Mouse (Mus musculus) embryonic facial prominence, embryonic 12.5 days (tissue): ENCODE results near the gene Hspa1l. TPM values are rescaled to one million over a fixed set of nuclear protein-coding genes. Genes with fewer than 3 reads are reported as not detected.

Source experiments
- ATAC-seq: fragments of 200-750 bp; cut with Nextera tagmentation; 2 replicates; pipeline ENCODE4 v1.8.0; 2017; ENCODE audit not compliant: insufficient number of reproducible peaks, insufficient read depth, low FRiP score, low TSS enrichment
- H3K27ac ChIP-seq: fragments of 300-500 bp; sonication (generic); 2 replicates; pipeline ENCODE4 v1.5.1; 2016; ENCODE audit warnings: mild to moderate bottlenecking
- H3K27me3 ChIP-seq: fragments of 300-500 bp; sonication (generic); 2 replicates; pipeline ENCODE4 v1.6.1; 2016; ENCODE audit warnings: mild to moderate bottlenecking, moderate library complexity
- H3K36me3 ChIP-seq: fragments of 300-500 bp; sonication (generic); 2 replicates; pipeline ENCODE4 v1.6.1; 2016; ENCODE audit warnings: mild to moderate bottlenecking
- H3K4me1 ChIP-seq: fragments of 300-500 bp; sonication (generic); 2 replicates; pipeline ENCODE4 v1.6.1; 2016
- H3K4me2 ChIP-seq: fragments of 300-500 bp; sonication (generic); replicated peaks from 2 replicates; pipeline ENCODE4 v1.6.1; 2016; ENCODE audit warnings: mild to moderate bottlenecking, moderate library complexity
- H3K4me3 ChIP-seq: fragments of 300-500 bp; sonication (generic); 2 replicates; pipeline ENCODE4 v1.5.1; 2016; ENCODE audit warnings: mild to moderate bottlenecking
- H3K9ac ChIP-seq: fragments of 300-500 bp; sonication (generic); 2 replicates; pipeline ENCODE4 v1.6.1; 2016; ENCODE audit warnings: mild to moderate bottlenecking, moderate library complexity
- H3K9me3 ChIP-seq: fragments of 300-500 bp; sonication (generic); 2 replicates; pipeline ENCODE4 v1.6.1; 2016; ENCODE audit warnings: mild to moderate bottlenecking, moderate library complexity
- WGBS: fragments of 180-500 bp; shearing (Covaris S2); methylation state at CpG from one replicate; pipeline ENCODE4 v1.1.7; 2016; 5-methylcytosine and 5-hydroxymethylcytosine counted together
- polyA plus RNA-seq: library from polyadenylated mRNA; unstranded; fragments of >200 nt; fragmentation: Nextera tagmentation; extraction: Ambion mirVana; gene quantifications from 2 replicates; pipeline ENCODE4 v1.2.1, GENCODE M21; 2016

Gene Hspa1l
- polyA plus RNA-seq, 1 experiment from 2014 or later = 0.99 TPM

DNA sequence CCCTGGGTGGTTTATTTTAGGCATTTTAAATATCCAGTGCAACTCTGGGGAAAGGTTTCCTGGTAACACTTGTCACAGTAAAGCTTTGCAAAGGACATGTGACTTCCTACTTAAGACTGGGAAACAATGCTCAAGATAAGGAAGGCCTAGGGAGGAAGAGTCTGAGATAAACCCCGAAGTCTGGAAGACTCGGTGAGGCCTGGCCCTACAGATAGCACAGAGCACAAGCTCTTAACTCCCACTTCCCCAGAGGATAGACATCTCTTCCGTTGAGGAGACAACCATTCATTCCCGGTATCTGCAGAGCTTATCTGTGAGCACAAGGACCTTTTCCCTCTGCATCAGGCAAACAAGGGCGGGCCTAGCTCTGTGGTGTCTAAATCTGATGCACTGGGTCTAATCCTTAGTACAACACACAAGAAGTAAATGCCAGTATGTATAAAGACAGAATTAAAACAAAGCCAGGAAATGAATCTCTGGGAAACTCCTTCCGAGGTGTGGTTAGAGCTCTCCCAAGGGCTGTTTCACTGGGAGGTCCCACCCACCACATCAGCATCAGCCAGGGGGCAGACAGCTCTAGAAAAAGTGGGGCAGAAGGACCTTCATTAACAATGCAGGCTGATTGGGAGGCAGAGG lies 49.5 kb downstream of the Hspa1l start:
- Histone ChIP-seq H3K4me2 (peak overlapping the region; percentile 21; the same call in 1 of the 2 replicates), H3K36me3 (peaks cover 3% of the 10 kb centered on the region; the same call in 1 of the 2 replicates), H3K4me1 (peaks cover 22% of the 10 kb centered on the region), H3K9me3 (no peaks in the 10 kb centered on the region), H3K9ac (no peak overlapping the region), H3K27me3 (no peaks in the 10 kb centered on the region), H3K4me3 (no peak overlapping the region), H3K27ac (no peak overlapping the region)
- no peak for ATAC-seq
- 62% methylated on average over 6 of the region's 6 CpGs for WGBS

DNA sequence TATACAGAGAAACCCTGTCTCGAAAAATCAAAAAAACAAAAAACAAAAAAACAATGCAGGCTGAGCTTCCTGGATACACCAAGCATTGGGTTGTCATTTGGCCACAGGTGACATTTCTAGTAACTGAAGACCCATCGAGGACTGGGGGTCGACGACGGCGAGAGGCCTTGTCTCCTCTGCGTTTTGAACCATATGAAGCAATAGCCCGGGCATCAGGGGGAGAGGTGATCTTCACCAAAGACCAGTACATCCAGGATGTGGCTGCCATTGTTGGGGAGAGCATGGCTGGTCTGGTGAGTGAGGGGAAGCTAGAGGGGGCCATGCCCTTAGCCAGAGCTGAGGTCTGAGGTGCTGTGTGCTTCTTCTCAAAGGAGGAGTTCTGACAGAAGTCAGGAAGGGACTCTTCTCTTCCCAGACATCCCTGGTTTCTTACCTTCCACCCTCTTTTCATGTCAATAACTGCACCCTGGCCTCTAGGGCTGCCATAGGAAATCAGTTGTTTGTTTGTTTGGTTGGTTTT lies 50.1 kb downstream of the Hspa1l start:
- Histone ChIP-seq H3K36me3 (no peaks in the 10 kb centered on the region), H3K27ac (no peak overlapping the region), H3K4me3 (no peak overlapping the region), H3K9me3 (no peaks in the 10 kb centered on the region), H3K4me2 (no peak overlapping the region), H3K27me3 (no peaks in the 10 kb centered on the region), H3K9ac (no peak overlapping the region), H3K4me1 (peaks cover 27% of the 10 kb centered on the region)
- ATAC-seq = no peak
- WGBS = 92% methylated on average over 8 of the region's 8 CpGs

DNA sequence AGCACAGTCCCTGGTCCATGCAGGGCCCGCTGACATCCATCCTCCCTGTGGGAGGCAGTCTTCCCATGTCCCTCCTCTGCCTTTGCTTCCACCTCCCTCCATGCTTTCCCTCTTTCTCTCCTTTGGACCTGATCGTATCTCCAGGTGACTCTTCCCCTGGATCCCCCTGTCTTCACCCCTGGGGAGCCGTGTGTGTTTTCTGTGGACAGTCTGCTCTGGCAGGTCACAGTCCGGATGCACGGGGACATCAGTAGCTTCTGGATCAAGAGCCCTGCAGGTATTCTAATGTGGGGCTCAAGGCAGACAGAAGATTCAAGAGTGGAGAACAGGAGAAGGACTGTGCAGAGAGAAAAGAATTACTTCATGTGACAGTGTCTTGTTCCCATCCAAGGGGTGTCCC lies 50.7 kb downstream of the Hspa1l start:
- no peak overlapping the region for H3K27ac ChIP-seq
- 84% methylated on average over 5 of the region's 5 CpGs for WGBS
- H3K4me1 ChIP-seq = peaks cover 29% of the 10 kb centered on the region
- no peak overlapping the region for H3K4me3 ChIP-seq
- no peak overlapping the region for H3K4me2 ChIP-seq
- H3K9ac ChIP-seq = no peak overlapping the region
- no peaks in the 10 kb centered on the region for H3K36me3 ChIP-seq
- ATAC-seq = no peak
- no peaks in the 10 kb centered on the region for H3K9me3 ChIP-seq
- no peaks in the 10 kb centered on the region for H3K27me3 ChIP-seq

DNA sequence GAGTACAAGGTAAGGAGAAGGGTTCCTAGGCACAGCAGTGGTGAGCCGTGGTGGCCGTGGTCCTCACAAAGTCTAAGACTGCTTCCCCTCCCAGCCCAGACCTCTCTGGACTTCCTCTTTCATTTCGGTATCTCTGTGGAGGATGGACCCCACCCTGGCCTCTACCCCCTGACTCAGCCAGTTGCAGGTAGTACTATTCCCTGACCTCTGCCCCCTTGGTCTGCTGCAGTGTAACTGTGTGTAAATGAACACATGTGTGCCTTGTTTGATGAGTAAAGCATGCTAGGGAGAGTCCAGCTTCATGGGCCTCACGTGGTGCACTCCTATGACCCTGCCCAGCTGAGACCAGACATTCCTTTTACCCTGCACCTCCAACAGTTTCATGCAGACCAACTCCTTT lies 51.3 kb downstream of the Hspa1l start:
- Histone ChIP-seq H3K27ac (no peak overlapping the region), H3K27me3 (no peaks in the 10 kb centered on the region), H3K9me3 (no peaks in the 10 kb centered on the region), H3K4me3 (no peak overlapping the region), H3K4me2 (no peak overlapping the region), H3K36me3 (no peaks in the 10 kb centered on the region), H3K4me1 (peaks cover 29% of the 10 kb centered on the region), H3K9ac (no peak overlapping the region)
- WGBS = 56% methylated on average over 4 of the region's 4 CpGs
- no peak for ATAC-seq

DNA sequence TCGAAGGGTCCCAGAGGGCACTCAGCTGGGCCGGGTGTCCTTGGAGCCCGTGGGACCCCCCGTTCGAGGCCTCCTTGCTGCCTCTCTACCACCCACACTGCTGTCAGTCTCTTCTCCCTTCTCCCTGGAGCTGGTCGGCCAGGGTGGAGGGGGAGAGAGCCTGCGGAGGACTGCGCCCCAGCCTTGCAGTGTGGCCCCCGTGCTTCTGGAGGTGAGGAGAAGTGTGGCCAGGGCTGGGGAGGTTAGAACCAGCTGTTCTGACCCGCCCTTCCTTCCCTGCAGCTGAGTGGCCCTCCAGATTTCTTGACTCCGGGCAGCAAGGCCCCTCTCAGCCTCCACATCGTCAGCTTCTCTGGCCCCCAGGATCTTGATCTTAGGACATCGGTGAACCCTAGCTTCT lies 51.8 kb downstream of the Hspa1l start:
- no peaks in the 10 kb centered on the region for H3K9me3 ChIP-seq
- no peak overlapping the region for H3K4me2 ChIP-seq
- H3K9ac ChIP-seq = no peak overlapping the region
- ATAC-seq = no peak
- H3K27me3 ChIP-seq = no peaks in the 10 kb centered on the region
- no peaks in the 10 kb centered on the region for H3K36me3 ChIP-seq
- no peak overlapping the region for H3K27ac ChIP-seq
- no peak overlapping the region for H3K4me3 ChIP-seq
- WGBS = 73% methylated on average over 13 of the region's 13 CpGs
- peaks cover 29% of the 10 kb centered on the region for H3K4me1 ChIP-seq

DNA sequence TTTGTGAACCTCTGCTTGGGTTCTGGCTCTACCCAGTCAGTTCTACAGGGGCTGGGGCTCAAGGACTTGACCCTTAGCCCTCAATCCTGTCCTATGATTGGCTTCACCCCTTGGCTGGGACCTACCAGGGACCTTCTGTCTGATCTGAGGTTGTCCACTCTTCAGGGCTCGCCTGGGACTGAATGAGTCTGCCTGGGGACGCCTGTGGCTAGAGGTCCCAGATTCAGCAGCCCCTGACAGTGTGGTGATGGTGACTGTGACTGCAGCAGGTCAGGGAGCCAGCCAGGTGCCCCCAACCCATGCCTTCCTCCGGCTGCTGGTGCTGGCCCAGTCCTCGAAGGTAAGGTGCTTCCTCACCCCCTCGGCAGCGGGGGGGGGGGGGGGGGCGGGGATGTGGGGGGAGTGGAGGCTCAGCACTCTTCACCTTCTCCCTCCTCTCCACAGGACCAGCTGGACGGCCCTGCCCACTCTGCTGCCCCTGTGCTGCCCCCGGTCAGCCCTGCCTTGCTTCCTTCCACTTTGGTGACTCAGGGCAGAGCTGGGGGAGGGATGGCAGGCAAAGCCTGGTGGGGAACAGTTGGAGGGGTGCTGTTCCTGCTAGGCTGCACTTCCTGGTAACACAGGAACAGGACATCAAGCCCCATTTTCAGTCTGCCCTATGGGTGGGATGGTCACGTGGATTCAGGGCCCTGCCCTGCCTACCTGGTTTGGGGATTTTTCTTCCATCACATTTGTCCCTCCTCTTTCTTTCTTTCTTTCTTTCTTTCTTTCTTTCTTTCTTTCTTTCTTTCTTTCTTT lies 52.4 kb downstream of the Hspa1l start:
- Histone ChIP-seq H3K4me3 (no peak overlapping the region), H3K36me3 (no peaks in the 10 kb centered on the region), H3K9me3 (no peaks in the 10 kb centered on the region), H3K27me3 (no peaks in the 10 kb centered on the region), H3K27ac (no peak overlapping the region), H3K4me1 (peaks cover 34% of the 10 kb centered on the region), H3K9ac (no peak overlapping the region), H3K4me2 (no peak overlapping the region)
- ATAC-seq = no peak
- 56% methylated on average over 10 of the region's 10 CpGs for WGBS

DNA sequence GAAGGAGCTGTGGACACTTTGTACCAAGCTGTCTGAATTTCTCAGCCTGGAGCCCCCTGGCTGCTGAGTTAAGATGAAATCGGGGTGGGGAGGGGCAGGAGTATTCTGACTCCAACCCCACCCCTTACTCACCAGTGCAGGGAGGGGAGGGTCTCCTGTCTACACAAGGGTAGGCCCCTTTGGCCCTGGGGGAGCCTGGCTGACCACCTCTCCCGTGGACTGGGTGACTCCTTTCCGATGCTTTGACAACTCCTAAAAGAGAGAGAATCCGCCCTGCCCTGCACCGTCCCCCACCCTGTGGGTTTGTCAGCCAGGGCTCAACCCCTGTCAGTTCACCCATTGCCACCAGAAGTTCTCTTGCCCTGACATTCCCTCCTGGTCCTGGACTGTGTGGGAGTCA lies 53.7 kb downstream of the Hspa1l start:
- Histone ChIP-seq H3K27ac (peak overlapping the region; percentile 58; the same call in 1 of the 2 replicates), H3K4me1 (peaks cover 32% of the 10 kb centered on the region), H3K36me3 (no peaks in the 10 kb centered on the region), H3K4me3 (no peak overlapping the region), H3K4me2 (no peak overlapping the region), H3K27me3 (no peaks in the 10 kb centered on the region), H3K9me3 (no peaks in the 10 kb centered on the region), H3K9ac (no peak overlapping the region)
- WGBS = 80% methylated on average over 5 of the region's 5 CpGs
- no peak for ATAC-seq

DNA sequence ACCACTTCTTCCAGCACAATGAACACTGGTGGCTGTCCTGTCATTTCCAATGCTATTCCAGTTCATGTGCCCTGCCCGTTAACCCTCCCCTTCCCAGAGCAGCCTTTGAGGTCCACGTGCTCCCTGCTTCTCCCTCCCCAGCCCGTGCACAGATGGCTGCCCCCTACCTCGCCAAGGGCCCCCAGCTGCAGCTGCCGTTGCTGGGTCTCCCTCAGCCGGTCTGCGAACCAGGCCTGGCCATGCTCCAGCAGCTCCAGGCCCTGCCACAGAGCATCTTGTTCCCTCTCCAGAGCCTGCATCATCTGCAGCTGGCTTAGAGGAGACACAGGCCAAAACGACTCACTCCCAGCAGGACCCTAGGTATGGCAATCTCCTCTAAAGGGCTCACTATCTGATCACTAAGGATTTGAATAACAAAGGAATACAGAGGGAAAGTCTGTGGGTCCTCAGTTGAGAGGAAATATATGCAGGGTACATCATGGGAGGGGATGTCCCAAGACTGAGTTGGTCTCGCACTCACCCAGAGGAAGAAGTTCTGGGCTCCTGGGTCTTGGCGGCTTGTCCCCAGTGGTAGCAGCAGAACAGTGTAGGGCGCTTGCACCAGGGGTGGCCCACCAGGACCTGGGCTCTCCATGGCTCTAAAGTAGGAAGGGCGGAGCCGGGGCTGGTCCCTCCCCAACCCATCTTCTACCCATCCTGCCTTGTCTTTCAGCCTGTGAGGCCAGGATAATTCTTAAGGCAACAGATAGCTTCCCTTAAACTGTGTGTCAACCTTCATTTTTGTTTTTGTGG lies 55.0 kb downstream of the Hspa1l start, which contains the start of gene Sapcd1:
TSS of gene Sapcd1 (minus strand) at position 740 of the 792 bp plus-strand sequence.
- 33% methylated on average over 13 of the region's 13 CpGs for WGBS
- peak within 1 kb of the TSS; percentile 40 for H3K4me2 ChIP-seq

DNA sequence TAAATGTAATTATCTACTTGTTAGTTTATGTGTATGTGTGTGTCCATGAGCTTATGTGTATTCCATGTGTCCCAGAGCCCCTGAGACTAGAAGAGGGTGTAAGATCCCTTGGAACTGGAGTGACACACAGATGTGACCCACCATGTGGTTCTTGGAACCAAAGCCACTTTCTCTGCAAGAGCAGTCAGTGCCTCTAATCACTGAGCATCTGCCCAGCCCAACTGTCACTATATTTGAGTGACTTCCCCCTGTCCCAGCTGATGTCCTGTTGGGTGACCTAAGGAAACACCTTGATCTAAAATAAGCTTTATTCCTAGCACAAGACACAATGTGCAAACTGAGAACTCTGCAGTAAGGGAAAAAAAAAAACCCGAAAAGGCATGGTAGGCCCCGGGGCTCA lies 55.8 kb downstream of the Hspa1l start:
- Histone ChIP-seq H3K9ac (no peak overlapping the region), H3K4me3 (no peak overlapping the region), H3K27me3 (no peaks in the 10 kb centered on the region), H3K9me3 (no peaks in the 10 kb centered on the region), H3K4me1 (peaks cover 25% of the 10 kb centered on the region), H3K27ac (no peak overlapping the region), H3K4me2 (no peak overlapping the region), H3K36me3 (no peaks in the 10 kb centered on the region)
- 71% methylated on average over 2 of the region's 2 CpGs for WGBS
- no peak for ATAC-seq

More for the DNA sequence above, 55.0 kb downstream of the Hspa1l start, which contains the start of gene Sapcd1:
- H3K4me1 ChIP-seq = peaks cover 25% of the 10 kb centered on the region
- peak; percentile 72 for ATAC-seq
- no peaks in the 10 kb centered on the region for H3K36me3 ChIP-seq
- peak within 1 kb of the TSS; percentile 46 for H3K9ac ChIP-seq
- H3K27ac ChIP-seq = peak within 1 kb of the TSS; percentile 75
- 0 out of 2 replicates have a peak within 1 kb of the TSS, but pooled peaks have one; percentile 10 for H3K4me3 ChIP-seq
- H3K27me3 ChIP-seq = no peaks in the 10 kb centered on the region
- no peaks in the 10 kb centered on the region for H3K9me3 ChIP-seq
